Mouse (Mus musculus): ENCODE measurements at regions not wholly inside any gene's neighbourhood (a gene's known extent, or its start where the extent isn't known, plus 50 kb on each side); places are given as distances from the start of the nearest gene placed in this dataset.

GRCm38 (mm10) chr13:28513336-28513735 is 256.0 kb downstream of the Gm11361 start:
- TF ChIP-seq CTCF (IDR thresholded peaks at IDR 0.05; ENCODE audit: low read depth, low read length) (no peak), POLR2A (IDR thresholded peaks at IDR 0.05; ENCODE audit: extremely low read depth, insufficient read depth, low read length) (no peak)
